In the genomic region with DNA sequence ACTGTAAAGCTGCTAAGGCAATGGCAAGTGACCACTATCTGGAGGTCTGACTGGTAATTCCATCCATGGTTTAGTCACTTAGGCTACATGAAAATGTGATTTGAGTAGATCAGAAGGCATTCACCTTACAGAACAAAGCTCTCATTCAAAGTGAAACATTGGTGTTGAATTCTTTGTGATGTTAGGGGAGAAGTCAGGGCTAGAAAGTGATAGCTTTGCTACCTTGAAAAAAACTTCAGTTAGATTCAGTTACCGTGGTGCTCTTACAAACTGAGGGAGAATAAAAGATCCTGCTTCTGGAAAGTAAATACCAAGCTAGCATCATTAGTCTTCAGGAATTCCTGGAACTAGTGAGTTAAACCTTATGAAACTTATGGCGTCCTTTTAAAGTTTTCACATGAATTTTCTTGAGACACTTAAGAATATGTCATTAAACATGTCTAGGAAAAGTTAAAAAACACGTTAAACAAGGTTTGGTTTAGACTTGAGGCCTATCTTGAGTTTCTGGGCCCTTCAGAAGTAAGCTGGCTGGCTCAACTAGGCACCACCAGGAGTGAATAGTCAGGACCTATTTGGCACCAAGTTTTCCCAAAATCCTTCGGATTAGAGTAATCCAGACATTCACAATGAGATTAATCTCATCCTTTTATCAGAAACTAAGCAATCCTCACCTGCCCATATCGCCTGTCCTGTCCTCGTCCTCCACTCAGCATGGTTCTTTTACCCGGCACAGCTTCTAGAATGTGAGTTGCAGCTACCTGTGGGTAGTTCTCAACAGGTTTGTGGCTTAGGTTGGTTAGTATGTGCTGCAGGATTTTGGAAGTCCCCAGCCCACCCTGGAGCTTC, we compare ENCODE assay signal across 1 mouse cellular context.
TF ChIP-seq lines count a peak whose summit lies in the region.

No protein-coding gene starts in this region.

TF ChIP-seq in MEL, 35 proteins besides CTCF, POLR2A, EP300 and RAD21:
- TF ChIP-seq NRF1 (IDR thresholded peaks at IDR 0.05; ENCODE audit: insufficient read depth, low read depth, low read length, poor library complexity, severe bottlenecking) = no peak
- no peak for TF ChIP-seq ZNF384 (IDR thresholded peaks at IDR 0.05; ENCODE audit: low read depth, low read length)
- TF ChIP-seq NELFE (IDR thresholded peaks at IDR 0.05; ENCODE audit: low read depth, low read length) = 0 out of 2 replicates have a peak, but pooled peaks have one; percentile 41
- no peak for TF ChIP-seq MAX (IDR thresholded peaks at IDR 0.05; ENCODE audit: low read length)
- peak; percentile 17 for TF ChIP-seq SMC3 (IDR thresholded peaks at IDR 0.05; ENCODE audit: low read depth, low read length)
- TF ChIP-seq ZC3H11A (IDR thresholded peaks at IDR 0.05; ENCODE audit: low read depth, low read length) = no peak
- no peak for TF ChIP-seq MAFK (IDR thresholded peaks at IDR 0.05; ENCODE audit: borderline replicate concordance, low read depth, low read length)
- no peak for TF ChIP-seq CHD1 (IDR thresholded peaks at IDR 0.05; ENCODE audit: low read depth, low read length)
- TF ChIP-seq GABPA (IDR thresholded peaks at IDR 0.05; ENCODE audit: low read depth, low read length) = no peak
- TF ChIP-seq HCFC1 (IDR thresholded peaks at IDR 0.05; ENCODE audit: low read depth, low read length) = no peak
- TF ChIP-seq MEF2A (IDR thresholded peaks at IDR 0.05; ENCODE audit: extremely low read depth, insufficient replicate concordance, low read depth, low read length, poor library complexity, severe bottlenecking) = no peak
- no peak for TF ChIP-seq MXI1 (IDR thresholded peaks at IDR 0.05; ENCODE audit: low read depth, low read length)
- peak; percentile 67; the same call in 1 of the 2 replicates for TF ChIP-seq POLR2AphosphoS5 (IDR thresholded peaks at IDR 0.05; ENCODE audit: borderline replicate concordance, low read depth, low read length)
- no peak for TF ChIP-seq GATA1 (IDR thresholded peaks at IDR 0.05; ENCODE audit: low read depth, low read length)
- TF ChIP-seq MAZ (IDR thresholded peaks at IDR 0.05; ENCODE audit: low read depth, low read length) = no peak
- TF ChIP-seq UBTF (IDR thresholded peaks at IDR 0.05; ENCODE audit: borderline replicate concordance, insufficient read depth, low read depth, low read length) = no peak
- no peak for TF ChIP-seq ETS1 (IDR thresholded peaks at IDR 0.05; ENCODE audit: low read depth, low read length)
- TF ChIP-seq TBP (IDR thresholded peaks at IDR 0.05; ENCODE audit: low read depth, low read length) = no peak
- no peak; the same call in 1 of the 2 replicates for TF ChIP-seq MYB (IDR thresholded peaks at IDR 0.05; ENCODE audit: low read depth, low read length)
- no peak; the same call in 1 of the 2 replicates for TF ChIP-seq RCOR1 (IDR thresholded peaks at IDR 0.05; ENCODE audit: low read depth, low read length)
- TF ChIP-seq USF2 (IDR thresholded peaks at IDR 0.05; ENCODE audit: borderline replicate concordance in 1 of 2, insufficient read depth in 1 of 2, low read depth in 1 of 2, low read length in 2 of 2) = no peak
- no peak for TF ChIP-seq ELF1 (IDR thresholded peaks at IDR 0.05; ENCODE audit: low read depth, low read length)
- no peak; the same call in 1 of the 2 replicates for TF ChIP-seq JUND (IDR thresholded peaks at IDR 0.05; ENCODE audit: low read depth, low read length)
- TF ChIP-seq TCF12 (IDR thresholded peaks at IDR 0.05; ENCODE audit: low read depth, low read length) = no peak
- TF ChIP-seq CHD2 (IDR thresholded peaks at IDR 0.05; ENCODE audit: low read length) = no peak; the same call in none of the 2 replicates
- TF ChIP-seq ZKSCAN1 (IDR thresholded peaks at IDR 0.05; ENCODE audit: low read depth, low read length) = no peak
- TF ChIP-seq E2F4 (IDR thresholded peaks at IDR 0.05; ENCODE audit: borderline replicate concordance, low read depth, low read length) = no peak
- no peak for TF ChIP-seq SIN3A (IDR thresholded peaks at IDR 0.05; ENCODE audit: low read length)
- TF ChIP-seq BHLHE40 (IDR thresholded peaks at IDR 0.05; ENCODE audit: borderline replicate concordance, low read depth, low read length) = no peak
- TF ChIP-seq ZMIZ1 (IDR thresholded peaks at IDR 0.05; ENCODE audit: low read depth, low read length) = peak; percentile 87
- TF ChIP-seq TAL1 (IDR thresholded peaks at IDR 0.05; ENCODE audit: low read length) = no peak
- TF ChIP-seq MYC (IDR thresholded peaks at IDR 0.05; ENCODE audit: low read depth, low read length) = no peak
- peak; percentile 100 for TF ChIP-seq POLR2AphosphoS2 (IDR thresholded peaks at IDR 0.05; ENCODE audit: low read length)
- no peak for TF ChIP-seq KAT2A (conservative IDR thresholded peaks at IDR 0.05; ENCODE audit: low read depth, low read length)
- TF ChIP-seq USF1 (IDR thresholded peaks at IDR 0.05; ENCODE audit: low read depth, low read length) = no peak
